Mouse (Mus musculus) small intestine, adult 2 months (tissue): Measurements from ENCODE around the gene Ubash3a. TPM values are rescaled to one million over a fixed set of nuclear protein-coding genes. Genes with fewer than 3 reads are reported as not detected.

Experiments used
- H3K27ac ChIP-seq: fragments of 200-500 bp; 2 replicates; pipeline ENCODE4 v1.5.1; 2012; ENCODE audit warnings: low read depth, low read length, control low read depth, inconsistent platforms; ENCODE audit not compliant: insufficient read depth
- H3K27me3 ChIP-seq: fragments of 200-500 bp; 2 replicates; pipeline ENCODE4 v1.6.1; 2012; ENCODE audit warnings: mild to moderate bottlenecking, moderate library complexity, low read length, inconsistent platforms; ENCODE audit not compliant: control insufficient read depth, insufficient read depth
- H3K36me3 ChIP-seq: fragments of 200-500 bp; 2 replicates; pipeline ENCODE4 v1.6.1; 2012; ENCODE audit warnings: mild to moderate bottlenecking, low read length, control low read depth, inconsistent platforms; ENCODE audit not compliant: control insufficient read depth, insufficient read depth
- H3K4me1 ChIP-seq: fragments of 200-500 bp; 2 replicates; pipeline ENCODE4 v1.6.1; 2012; ENCODE audit warnings: low read length, inconsistent platforms, mixed read lengths; ENCODE audit not compliant: control insufficient read depth, insufficient read depth, insufficient read length
- H3K4me3 ChIP-seq: fragments of 200-500 bp; 2 replicates; pipeline ENCODE4 v1.5.1; 2012; ENCODE audit warnings: low read depth, mild to moderate bottlenecking, control low read depth, inconsistent platforms, low read length, moderate library complexity
- CTCF ChIP-seq: fragments of 200-500 bp; IDR thresholded peaks from 2 replicates; pipeline ENCODE4 v1.5.1; 2012; ENCODE audit warnings: low read depth, mild to moderate bottlenecking, control low read depth, inconsistent platforms, low read length, moderate library complexity, mixed read lengths; ENCODE audit not compliant: insufficient replicate concordance, insufficient read length; ENCODE audit errors: extremely low read depth
- POLR2A ChIP-seq: fragments of 200-500 bp; IDR thresholded peaks from 2 replicates; pipeline ENCODE4 v1.6.1; 2012; ENCODE audit warnings: low read depth, mild to moderate bottlenecking, control low read depth, inconsistent platforms, low read length, moderate library complexity
- WGBS: fragments of 180-500 bp; shearing (Covaris S2); methylation state at CpG from one replicate; pipeline ENCODE4 v1.1.7; 2018; 5-methylcytosine and 5-hydroxymethylcytosine counted together
- polyA plus RNA-seq: library from polyadenylated mRNA; depleted of rRNA; stranded (reverse); fragments of >200 nt; gene quantifications from 2 replicates; pipeline ENCODE4 v1.2.3, GENCODE M21; 2012

The Ubash3a gene
- polyA plus RNA-seq, 1 experiment, result 0.98 TPM

DNA sequence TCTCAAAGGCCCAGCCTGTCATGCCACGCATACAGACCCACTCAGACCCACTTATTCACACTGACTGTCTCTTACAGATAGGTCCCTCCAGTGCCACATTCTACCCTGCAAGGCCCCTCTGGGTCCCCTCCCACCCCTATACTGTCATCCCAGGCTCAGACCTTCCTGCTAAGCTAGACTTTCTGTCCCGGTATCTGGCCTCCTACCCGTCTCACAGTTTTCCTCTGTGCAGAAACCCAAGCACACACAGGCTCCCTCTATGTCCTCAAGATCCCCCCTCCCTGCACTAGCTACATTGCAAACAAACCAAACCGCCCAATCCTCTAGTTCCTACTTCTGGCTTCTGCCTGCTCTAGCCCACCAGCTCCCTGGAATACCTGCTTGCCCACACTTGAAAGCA lies 70.3 kb downstream of the Ubash3a start:
- peaks cover 6% of the 10 kb centered on the region; the same call in 1 of the 2 replicates for H3K4me1 ChIP-seq
- H3K27me3 ChIP-seq, result no peaks in the 10 kb centered on the region
- no peak overlapping the region for H3K27ac ChIP-seq
- no peak overlapping the region for H3K4me3 ChIP-seq
- 94% methylated on average over 4 of the region's 4 CpGs for WGBS
- TF ChIP-seq CTCF, result no peak
- no peaks in the 10 kb centered on the region for H3K36me3 ChIP-seq

DNA sequence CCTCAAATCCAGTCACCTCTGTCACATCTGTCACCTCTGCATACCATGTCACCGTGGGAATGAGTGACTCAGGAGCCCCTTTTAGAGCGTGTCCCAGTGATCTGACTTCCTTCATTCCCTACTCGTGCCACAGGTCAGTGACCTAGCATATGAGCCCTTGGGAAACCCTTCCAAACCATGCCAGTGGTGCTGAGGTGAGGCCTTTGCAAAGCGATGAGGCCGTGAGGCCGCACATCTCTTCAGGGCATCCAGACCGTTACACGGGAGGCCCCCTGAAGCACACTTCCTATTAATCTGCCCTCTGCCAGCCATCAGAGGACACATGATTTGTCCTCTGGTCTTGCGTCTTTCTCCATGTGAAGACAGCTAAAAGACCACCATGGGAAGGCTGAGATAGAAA lies 71.9 kb downstream of the Ubash3a start:
- H3K27me3 ChIP-seq, result no peaks in the 10 kb centered on the region
- H3K4me1 ChIP-seq, result peaks cover 6% of the 10 kb centered on the region; the same call in 1 of the 2 replicates
- TF ChIP-seq POLR2A (no peak), CTCF (no peak)
- WGBS, result 89% methylated on average over 9 of the region's 9 CpGs
- H3K4me3 ChIP-seq, result no peak overlapping the region
- H3K36me3 ChIP-seq, result no peaks in the 10 kb centered on the region
- H3K27ac ChIP-seq, result no peak overlapping the region

DNA sequence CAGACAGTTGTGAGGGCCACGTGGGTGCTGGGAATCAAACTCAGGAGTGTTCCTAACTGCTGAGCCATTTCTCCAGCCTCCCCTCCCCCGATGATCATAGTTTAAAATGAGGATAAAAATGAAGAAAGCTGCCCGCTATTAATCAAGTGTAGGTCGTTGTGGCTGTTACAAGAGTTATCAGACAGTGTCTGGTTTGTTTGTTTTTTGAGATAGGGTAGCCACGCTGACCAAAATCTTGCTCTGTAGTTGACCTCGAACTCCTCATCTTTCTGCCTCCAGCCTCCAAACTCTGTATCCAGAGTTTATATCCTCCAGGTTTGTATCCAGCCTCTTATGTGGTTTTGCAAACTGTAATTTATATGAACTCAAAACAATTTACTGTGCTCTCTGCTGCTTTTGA lies 72.6 kb downstream of the Ubash3a start:
- Histone ChIP-seq H3K36me3 (no peaks in the 10 kb centered on the region), H3K27me3 (no peaks in the 10 kb centered on the region), H3K4me3 (no peak overlapping the region), H3K27ac (no peak overlapping the region), H3K4me1 (peaks cover 6% of the 10 kb centered on the region; the same call in 1 of the 2 replicates)
- TF ChIP-seq POLR2A (no peak), CTCF (no peak)
- 46% methylated on average over 6 of the region's 6 CpGs for WGBS

DNA sequence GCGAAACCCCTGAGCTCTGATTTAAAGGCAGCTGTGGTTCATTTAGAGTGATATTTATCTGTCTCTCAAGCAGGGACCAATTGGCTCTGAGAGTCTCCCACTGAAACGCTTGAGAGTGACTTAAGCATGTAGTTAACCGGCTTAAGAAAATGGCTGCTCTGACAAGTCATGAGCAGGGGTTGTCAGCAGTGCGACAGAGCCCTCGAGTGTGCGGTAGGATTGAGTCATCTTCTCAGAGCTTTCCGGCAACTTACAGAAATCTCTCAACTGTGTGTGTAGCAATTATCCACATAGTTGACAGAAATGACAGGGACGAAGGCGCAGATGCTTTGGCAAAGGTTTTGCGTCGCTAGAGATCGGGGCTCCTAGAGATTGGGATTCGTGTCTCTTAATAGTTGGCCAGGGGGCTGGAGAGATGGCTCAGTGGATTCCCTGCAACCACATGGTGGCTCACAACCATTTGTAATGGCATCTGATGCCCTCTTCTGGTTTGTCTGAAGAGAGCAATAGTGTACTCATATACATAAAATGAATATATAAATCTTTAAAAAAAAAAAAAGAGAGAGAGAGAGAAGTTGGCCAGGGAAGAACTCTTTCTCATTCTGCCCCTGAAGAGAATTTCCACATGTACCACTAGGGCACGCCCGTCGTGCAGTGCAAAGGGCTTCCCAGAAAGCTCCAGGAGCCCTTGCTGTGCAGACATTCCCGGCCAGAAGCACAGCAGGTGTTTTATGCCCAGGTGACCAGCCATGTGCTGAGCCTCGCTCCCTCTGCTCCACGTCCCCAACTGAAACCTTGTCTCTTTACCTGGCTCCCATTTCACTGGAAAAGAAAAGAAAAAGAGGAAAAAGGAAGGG lies 74.4 kb downstream of the Ubash3a start:
- Histone ChIP-seq H3K27me3 (no peaks in the 10 kb centered on the region), H3K4me3 (no peak overlapping the region), H3K4me1 (no peaks in the 10 kb centered on the region), H3K27ac (no peak overlapping the region), H3K36me3 (no peaks in the 10 kb centered on the region)
- WGBS, result 54% methylated on average over 19 of the region's 19 CpGs
- TF ChIP-seq CTCF (no peak), POLR2A (no peak)

DNA sequence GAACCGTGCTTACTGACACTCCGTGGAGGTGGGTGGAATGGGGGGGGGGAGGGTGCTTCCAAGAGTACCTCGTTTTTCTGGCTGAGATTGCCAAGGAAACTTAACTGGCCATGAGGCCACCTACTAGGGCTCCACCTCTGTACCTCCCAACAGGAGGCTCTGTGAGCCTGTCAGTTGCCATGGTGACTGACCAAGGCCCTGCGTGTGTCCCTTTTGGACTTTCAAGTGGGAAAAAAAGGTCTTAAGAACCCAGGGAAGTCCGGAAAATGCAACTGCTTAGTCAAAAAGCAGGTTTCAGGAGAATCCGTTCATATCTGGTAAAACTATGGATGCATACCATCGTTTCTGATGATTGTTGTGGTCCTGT lies 75.0 kb downstream of the Ubash3a start:
- TF ChIP-seq CTCF (no peak), POLR2A (no peak)
- Histone ChIP-seq H3K27ac (no peak overlapping the region), H3K4me3 (no peak overlapping the region), H3K27me3 (no peaks in the 10 kb centered on the region), H3K4me1 (no peaks in the 10 kb centered on the region), H3K36me3 (no peaks in the 10 kb centered on the region)
- 52% methylated on average over 7 of the region's 7 CpGs for WGBS

DNA sequence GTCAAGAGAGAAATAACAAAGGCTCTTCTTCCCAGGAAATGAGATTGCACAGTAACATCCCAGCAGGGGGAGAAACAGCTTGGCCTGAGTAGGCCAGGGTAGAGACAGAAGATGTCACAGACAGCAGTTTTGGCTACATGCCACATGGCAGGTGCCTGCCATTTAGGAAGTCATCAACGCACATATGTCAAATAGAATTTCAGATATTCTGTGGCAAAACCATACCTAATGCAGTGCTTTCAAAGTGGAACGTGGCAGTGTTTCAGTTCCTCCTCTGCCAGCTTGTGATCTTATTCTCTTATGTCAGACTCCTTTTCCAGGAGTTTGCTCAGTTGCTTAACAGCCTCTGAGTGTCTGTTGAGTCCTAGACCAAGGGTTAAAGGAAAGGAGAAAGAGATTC lies 78.2 kb downstream of the Ubash3a start:
- WGBS, result 60% methylated on average over 2 of the region's 2 CpGs
- Histone ChIP-seq H3K36me3 (no peaks in the 10 kb centered on the region), H3K27ac (no peak overlapping the region), H3K4me3 (no peak overlapping the region), H3K27me3 (no peaks in the 10 kb centered on the region), H3K4me1 (peaks cover 1% of the 10 kb centered on the region; the same call in 1 of the 2 replicates)
- TF ChIP-seq POLR2A (no peak), CTCF (no peak)

DNA sequence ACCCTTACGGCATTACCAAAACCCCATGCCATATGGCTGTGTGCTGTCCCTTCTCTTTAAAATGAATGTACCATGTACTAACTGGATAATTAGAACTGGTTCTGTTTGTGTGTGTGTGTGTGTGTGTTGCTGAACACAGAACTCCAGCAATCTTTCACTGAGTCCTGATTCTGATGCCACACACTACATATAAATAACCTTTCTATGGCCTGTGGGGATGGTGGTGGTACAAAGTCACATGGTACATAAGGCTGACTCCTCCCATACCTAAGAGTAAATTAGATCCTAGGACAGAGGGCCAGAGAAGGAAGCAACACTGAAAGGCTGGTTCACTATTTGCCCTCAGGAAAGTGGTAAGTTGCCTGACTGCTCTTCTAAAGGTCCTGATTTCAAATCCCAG lies 78.8 kb downstream of the Ubash3a start, which contains the start of gene Slc37a1:
TSS of gene Slc37a1 (plus strand) at position 301 of the 400 bp plus-strand sequence.
- TF ChIP-seq CTCF (no peak), POLR2A (no peak)
- Histone ChIP-seq H3K4me1 (peaks cover 2% of the 10 kb centered on the region; the same call in 1 of the 2 replicates), H3K36me3 (no peaks in the 10 kb centered on the region), H3K27me3 (no peaks in the 10 kb centered on the region), H3K27ac (no peak within 1 kb of the TSS), H3K4me3 (no peak within 1 kb of the TSS)
- 94% methylated on average over 1 of the region's 1 CpGs for WGBS

DNA sequence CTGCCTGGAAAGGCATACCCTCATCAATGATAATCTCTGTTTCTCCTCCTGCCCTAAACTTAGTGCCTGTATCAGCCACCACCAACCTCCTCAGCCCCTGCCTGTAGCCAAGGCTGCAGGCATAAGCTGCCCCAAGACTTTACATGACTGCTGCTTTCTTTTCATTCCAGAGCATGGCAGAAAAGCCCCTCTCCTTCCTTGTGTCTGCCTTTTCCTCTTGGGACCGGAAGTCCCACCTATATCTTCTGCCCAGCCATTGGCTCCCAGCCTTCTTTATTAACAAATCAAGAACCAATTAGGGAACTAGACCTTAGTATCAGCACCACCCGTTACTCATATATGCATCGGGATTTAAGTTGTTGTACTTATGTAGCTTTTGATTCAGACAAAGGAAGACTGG lies 79.5 kb downstream of the Ubash3a start:
- peaks cover 2% of the 10 kb centered on the region; the same call in 1 of the 2 replicates for H3K4me1 ChIP-seq
- WGBS, result 89% methylated on average over 3 of the region's 3 CpGs
- no peak overlapping the region for H3K4me3 ChIP-seq
- no peak overlapping the region for H3K27ac ChIP-seq
- H3K27me3 ChIP-seq, result no peaks in the 10 kb centered on the region
- H3K36me3 ChIP-seq, result no peaks in the 10 kb centered on the region
- TF ChIP-seq POLR2A (no peak), CTCF (no peak)
